Mouse (Mus musculus) embryonic facial prominence, embryonic 11.5 days (tissue): Measurements from ENCODE around the gene Rps12-ps3. TPM values are rescaled to one million over a fixed set of nuclear protein-coding genes. Genes with fewer than 3 reads are reported as not detected.

ENCODE experiments used
- ATAC-seq: fragments of 200-750 bp; cut with Nextera tagmentation; replicated peaks from 2 replicates; pipeline ENCODE4 v1.8.0; 2017; ENCODE audit warnings: low read depth; ENCODE audit not compliant: insufficient number of reproducible peaks, low FRiP score, low TSS enrichment
- DNase-seq: peaks from one replicate; pipeline ENCODE4 v3.0.0-alpha.2; 2015; ENCODE audit warnings: low spot score
- H3K27ac ChIP-seq: fragments of 300-500 bp; sonication (generic); replicated peaks from 2 replicates; pipeline ENCODE4 v1.5.1; 2014; ENCODE audit warnings: mild to moderate bottlenecking, low read depth, low read length, control low read depth
- H3K27me3 ChIP-seq: fragments of 300-500 bp; sonication (generic); 2 replicates; pipeline ENCODE4 v1.6.1; 2014; ENCODE audit warnings: mild to moderate bottlenecking, low read length, moderate library complexity, mixed read lengths; ENCODE audit not compliant: control insufficient read depth, insufficient read depth
- H3K36me3 ChIP-seq: fragments of 300-500 bp; sonication (generic); replicated peaks from 2 replicates; pipeline ENCODE4 v1.6.1; 2014; ENCODE audit warnings: low read depth, mild to moderate bottlenecking, low read length, moderate library complexity, mixed read lengths; ENCODE audit not compliant: control insufficient read depth, insufficient read depth
- H3K4me1 ChIP-seq: fragments of 300-500 bp; sonication (generic); 2 replicates; pipeline ENCODE4 v1.6.1; 2014; ENCODE audit warnings: low read length, mixed read lengths; ENCODE audit not compliant: control insufficient read depth, insufficient read depth
- H3K4me2 ChIP-seq: fragments of 300-500 bp; sonication (generic); 2 replicates; pipeline ENCODE4 v1.6.1; 2014; ENCODE audit warnings: low read depth, mild to moderate bottlenecking, control low read depth, low read length, moderate library complexity
- H3K4me3 ChIP-seq: fragments of 300-500 bp; sonication (generic); 2 replicates; pipeline ENCODE4 v1.5.1; 2014; ENCODE audit warnings: low read depth, low read length, control low read depth
- H3K9ac ChIP-seq: fragments of 300-500 bp; sonication (generic); replicated peaks from 2 replicates; pipeline ENCODE4 v1.6.1; 2014; ENCODE audit warnings: mild to moderate bottlenecking, control low read depth, low read length
- H3K9me3 ChIP-seq: fragments of 300-500 bp; sonication (generic); replicated peaks from 2 replicates; pipeline ENCODE4 v1.6.1; 2016; ENCODE audit warnings: mild to moderate bottlenecking, low read length, inconsistent platforms, mixed read lengths; ENCODE audit not compliant: control insufficient read depth
- WGBS: fragments of 180-500 bp; shearing (Covaris S2); extraction: QIAGEN DNeasy Blood & Tissue Kit; methylation state at CpG from one replicate; pipeline ENCODE4 v1.1.7; 2014; 5-methylcytosine and 5-hydroxymethylcytosine counted together
- polyA plus RNA-seq: library from polyadenylated mRNA; unstranded; fragments of >200 nt; fragmentation: Nextera tagmentation; extraction: Ambion mirVana; gene quantifications from 2 replicates; pipeline ENCODE4 v1.2.1, GENCODE M21; 2014

Gene Rps12-ps3
- polyA plus RNA-seq, 1 experiment from 2014 or later, result 32.5 TPM

DNA sequence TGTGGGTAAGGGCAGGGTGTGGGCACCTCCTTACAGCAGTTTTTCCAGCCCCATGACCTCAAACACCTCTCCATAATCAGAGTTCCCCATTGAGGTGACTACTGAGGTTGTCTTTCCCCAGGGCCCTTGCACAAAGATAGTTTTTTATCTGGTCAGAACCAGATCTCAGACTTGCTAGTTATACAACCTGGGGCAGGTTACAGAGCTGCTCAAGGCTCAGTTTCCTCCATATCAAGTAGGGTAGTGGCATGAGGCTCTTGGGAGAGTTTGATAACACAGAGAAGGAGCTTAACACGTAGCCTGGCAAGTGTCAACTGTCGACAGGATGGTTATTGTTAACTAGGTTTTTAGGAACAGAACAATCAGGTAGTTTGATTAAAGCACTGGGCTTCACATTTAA, 32.8 kb downstream of the Rps12-ps3 start:
- Histone ChIP-seq H3K4me1 (no peaks in the 10 kb centered on the region), H3K9me3 (no peaks in the 10 kb centered on the region), H3K27me3 (no peaks in the 10 kb centered on the region), H3K4me3 (no peak overlapping the region), H3K9ac (no peak overlapping the region), H3K4me2 (no peak overlapping the region), H3K36me3 (no peaks in the 10 kb centered on the region), H3K27ac (no peak overlapping the region)
- DNase-seq, result no peak
- ATAC-seq, result no peak
- 50% methylated on average over 2 of the region's 2 CpGs for WGBS

DNA sequence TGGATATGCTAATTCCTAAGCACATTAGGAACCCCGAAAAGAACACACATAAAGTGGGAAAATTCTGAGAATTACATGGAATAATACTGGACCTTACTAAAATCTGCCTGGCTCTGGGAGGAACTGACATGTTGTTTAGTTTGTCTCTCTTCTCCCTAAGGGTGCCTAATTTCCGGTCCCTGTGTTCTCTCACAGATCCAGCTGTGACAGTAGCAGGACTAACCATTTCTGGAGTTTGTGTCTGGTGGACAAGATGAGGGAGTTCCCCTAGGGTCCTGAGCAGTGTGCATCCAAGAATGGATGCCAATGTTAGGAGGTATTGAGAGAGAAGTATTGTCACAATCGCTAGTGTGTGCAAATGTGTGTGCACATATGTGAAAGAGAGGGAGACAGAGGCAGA, 34.3 kb downstream of the Rps12-ps3 start:
- 81% methylated on average over 3 of the region's 3 CpGs for WGBS
- no peaks in the 10 kb centered on the region for H3K9me3 ChIP-seq
- no peak overlapping the region for H3K27ac ChIP-seq
- H3K36me3 ChIP-seq, result no peaks in the 10 kb centered on the region
- DNase-seq, result no peak
- H3K4me3 ChIP-seq, result no peak overlapping the region
- no peak overlapping the region for H3K9ac ChIP-seq
- no peaks in the 10 kb centered on the region for H3K27me3 ChIP-seq
- no peaks in the 10 kb centered on the region for H3K4me1 ChIP-seq
- ATAC-seq, result no peak
- no peak overlapping the region for H3K4me2 ChIP-seq

DNA sequence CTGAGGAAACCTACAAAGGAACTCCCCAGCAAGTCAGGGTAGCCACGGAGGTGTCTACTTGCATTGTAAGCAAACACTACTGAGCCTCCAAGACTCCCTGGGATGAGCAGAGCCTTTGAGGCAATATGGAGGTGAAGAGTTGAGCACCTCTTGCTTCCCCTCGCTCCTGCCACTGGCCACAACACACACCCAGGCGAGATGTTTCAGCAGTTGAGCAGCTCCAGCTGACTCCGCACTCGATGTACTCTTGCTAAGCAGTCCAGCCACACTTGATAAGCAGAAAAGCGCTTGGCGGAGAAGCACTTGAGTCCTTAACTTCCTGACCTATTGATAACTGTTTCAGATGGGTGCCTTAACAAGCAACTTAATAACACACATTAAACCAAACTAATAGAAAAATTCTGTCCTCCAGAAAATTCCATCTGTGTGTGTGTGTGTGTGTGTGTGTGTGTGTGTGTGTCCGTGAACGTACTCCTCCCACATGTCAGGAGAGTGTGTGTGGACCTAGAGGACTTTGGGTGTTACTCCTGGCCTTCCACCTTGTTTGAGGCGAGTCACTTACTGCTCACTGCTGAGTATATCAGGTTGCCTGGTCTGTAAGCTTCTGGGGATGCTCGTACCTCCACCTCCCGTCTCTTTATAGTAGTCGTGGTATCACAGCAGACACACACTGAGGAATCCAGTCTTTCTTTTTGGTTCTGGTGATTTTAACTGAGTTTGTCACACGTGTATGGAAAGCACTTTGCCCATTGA, 34.9 kb downstream of the Rps12-ps3 start:
- H3K4me3 ChIP-seq, result no peak overlapping the region
- 80% methylated on average over 14 of the region's 14 CpGs for WGBS
- no peak for DNase-seq

DNA sequence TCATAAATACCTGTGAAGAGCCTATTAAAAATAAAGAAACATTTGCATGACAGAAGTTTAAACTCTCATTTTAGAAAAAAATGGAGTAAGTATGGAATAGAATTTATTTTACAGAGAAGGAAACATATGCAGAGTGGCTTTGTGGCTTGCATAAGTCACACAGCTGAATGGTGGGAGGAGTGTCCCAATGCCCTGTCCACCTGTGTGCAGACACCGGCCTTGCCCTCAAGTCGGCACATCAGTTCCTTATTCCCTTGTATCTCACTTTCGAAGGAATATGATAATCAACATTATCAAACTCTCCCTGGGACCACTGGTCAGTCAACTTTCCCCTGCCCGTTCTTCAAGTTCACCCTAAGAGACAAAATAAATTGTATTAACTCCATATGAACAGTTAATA, 35.8 kb downstream of the Rps12-ps3 start:
- H3K4me3 ChIP-seq, result no peak overlapping the region
- no peak overlapping the region for H3K9ac ChIP-seq
- H3K27me3 ChIP-seq, result no peaks in the 10 kb centered on the region
- no peaks in the 10 kb centered on the region for H3K36me3 ChIP-seq
- ATAC-seq, result no peak
- no peaks in the 10 kb centered on the region for H3K4me1 ChIP-seq
- H3K4me2 ChIP-seq, result no peak overlapping the region
- no peak overlapping the region for H3K27ac ChIP-seq
- WGBS, result 74% methylated on average over 4 of the region's 4 CpGs
- no peak for DNase-seq
- H3K9me3 ChIP-seq, result no peaks in the 10 kb centered on the region

More for the DNA sequence above, 34.9 kb downstream of the Rps12-ps3 start:
- Histone ChIP-seq H3K27me3 (no peaks in the 10 kb centered on the region), H3K36me3 (no peaks in the 10 kb centered on the region), H3K9me3 (no peaks in the 10 kb centered on the region), H3K9ac (no peak overlapping the region), H3K4me1 (no peaks in the 10 kb centered on the region), H3K4me2 (no peak overlapping the region), H3K27ac (no peak overlapping the region)
- no peak for ATAC-seq

DNA sequence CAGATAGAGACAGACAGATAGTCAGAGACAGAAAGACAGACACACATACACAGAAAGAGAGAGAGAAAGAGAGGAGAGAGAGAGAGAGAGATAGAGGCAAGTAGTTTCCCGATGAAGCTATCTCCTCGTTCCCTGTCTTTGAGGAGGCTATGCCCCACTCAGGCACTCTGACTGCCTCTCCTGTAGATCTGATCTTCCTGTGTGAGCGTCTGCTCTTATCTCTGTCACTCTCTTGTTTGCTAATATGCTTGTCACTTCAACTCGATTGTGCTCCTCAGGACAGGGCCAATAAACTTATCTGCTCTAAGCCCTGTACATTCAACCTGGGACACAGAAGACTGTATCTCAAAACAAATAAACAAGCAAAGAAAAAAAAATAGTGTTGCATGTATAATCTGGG, 37.1 kb downstream of the Rps12-ps3 start:
- WGBS, result 74% methylated on average over 4 of the region's 4 CpGs
- Histone ChIP-seq H3K4me3 (no peak overlapping the region), H3K27me3 (no peaks in the 10 kb centered on the region), H3K27ac (no peak overlapping the region), H3K4me1 (no peaks in the 10 kb centered on the region), H3K36me3 (no peaks in the 10 kb centered on the region), H3K9ac (no peak overlapping the region), H3K9me3 (no peaks in the 10 kb centered on the region), H3K4me2 (no peak overlapping the region)
- no peak for ATAC-seq
- DNase-seq, result no peak

DNA sequence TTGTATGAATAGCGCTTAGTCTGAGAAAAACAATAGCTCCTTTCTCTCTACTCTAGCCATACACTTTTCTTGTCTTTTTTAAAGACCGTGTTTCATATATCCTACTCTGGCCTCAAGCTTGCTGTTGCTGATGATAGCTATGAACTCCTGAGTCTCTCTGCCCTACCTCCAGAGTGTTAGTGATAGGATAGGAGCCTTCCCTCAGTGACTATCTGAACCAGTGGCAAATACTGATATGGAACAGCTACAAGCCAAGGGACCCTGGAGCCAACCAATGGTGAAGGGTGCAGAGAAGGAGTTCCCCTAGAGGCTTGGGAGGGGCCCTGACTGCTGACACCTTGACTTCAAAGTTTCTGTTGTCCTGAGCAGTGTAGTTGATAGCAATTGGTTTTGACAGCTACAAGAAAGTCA, 38.4 kb downstream of the Rps12-ps3 start:
- H3K27ac ChIP-seq, result no peak overlapping the region
- no peaks in the 10 kb centered on the region for H3K9me3 ChIP-seq
- H3K9ac ChIP-seq, result no peak overlapping the region
- DNase-seq (no peak), ATAC-seq (no peak)
- H3K4me1 ChIP-seq, result no peaks in the 10 kb centered on the region
- no peaks in the 10 kb centered on the region for H3K36me3 ChIP-seq
- H3K27me3 ChIP-seq, result no peaks in the 10 kb centered on the region
- 42% methylated on average over 2 of the region's 2 CpGs for WGBS
- H3K4me2 ChIP-seq, result no peak overlapping the region
- no peak overlapping the region for H3K4me3 ChIP-seq

DNA sequence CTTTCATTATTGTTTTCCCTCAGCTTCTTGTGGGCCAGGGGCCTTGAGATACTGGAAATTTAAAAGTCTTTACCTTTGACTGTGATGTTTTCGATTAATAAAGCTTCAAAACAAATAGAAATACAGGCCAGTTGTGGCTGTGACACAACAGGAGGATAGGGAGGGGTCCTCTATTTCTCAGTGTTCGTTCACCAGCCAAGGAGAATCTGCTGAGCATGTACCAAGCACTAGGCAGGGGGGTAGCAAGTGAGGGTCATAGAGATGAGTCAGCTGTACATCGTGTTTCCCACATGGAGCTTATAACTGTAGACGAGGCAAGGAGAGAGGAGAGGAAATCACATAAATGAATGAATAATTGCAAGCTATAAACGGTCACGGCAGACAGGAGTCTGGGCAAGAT, 40.6 kb downstream of the Rps12-ps3 start:
- Histone ChIP-seq H3K4me2 (no peak overlapping the region), H3K9ac (no peak overlapping the region), H3K27me3 (no peaks in the 10 kb centered on the region), H3K9me3 (no peaks in the 10 kb centered on the region), H3K36me3 (no peaks in the 10 kb centered on the region), H3K4me3 (no peak overlapping the region), H3K4me1 (no peaks in the 10 kb centered on the region), H3K27ac (no peak overlapping the region)
- no peak for DNase-seq
- WGBS, result 85% methylated on average over 6 of the region's 6 CpGs
- no peak for ATAC-seq

DNA sequence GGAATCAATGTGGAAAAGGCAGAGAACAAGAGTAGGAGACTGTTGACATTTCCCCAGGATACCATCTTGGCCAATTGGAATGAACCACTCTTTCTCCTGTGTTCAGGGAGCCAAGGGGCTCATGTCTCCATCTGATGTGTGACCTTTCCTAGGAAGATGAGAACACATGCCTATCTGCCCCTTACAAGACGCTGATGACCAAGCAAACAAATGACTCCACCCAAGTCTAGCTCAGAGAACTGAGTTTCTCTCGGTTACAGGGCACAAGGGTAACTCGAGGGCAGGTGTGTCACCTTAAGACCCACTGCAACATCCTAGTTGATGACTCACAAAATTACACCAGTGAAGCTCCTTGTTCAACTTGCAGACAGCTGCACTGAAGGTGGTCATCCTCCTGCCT, 41.6 kb downstream of the Rps12-ps3 start:
- H3K9me3 ChIP-seq, result no peaks in the 10 kb centered on the region

More for the DNA sequence above, 41.6 kb downstream of the Rps12-ps3 start:
- Histone ChIP-seq H3K27me3 (no peaks in the 10 kb centered on the region), H3K27ac (no peak overlapping the region), H3K4me3 (no peak overlapping the region), H3K36me3 (no peaks in the 10 kb centered on the region), H3K4me1 (no peaks in the 10 kb centered on the region), H3K9ac (no peak overlapping the region), H3K4me2 (no peak overlapping the region)
- 87% methylated on average over 3 of the region's 3 CpGs for WGBS
- DNase-seq (no peak), ATAC-seq (no peak)
